Mouse (Mus musculus): ENCODE results near the gene Nfia. TPM values are rescaled to one million over a fixed set of nuclear protein-coding genes. Genes with fewer than 3 reads are reported as not detected.

Gene Nfia
- total RNA-seq, 2 experiments from 2014 or later, result 3.5 to 14.0 TPM

DNA sequence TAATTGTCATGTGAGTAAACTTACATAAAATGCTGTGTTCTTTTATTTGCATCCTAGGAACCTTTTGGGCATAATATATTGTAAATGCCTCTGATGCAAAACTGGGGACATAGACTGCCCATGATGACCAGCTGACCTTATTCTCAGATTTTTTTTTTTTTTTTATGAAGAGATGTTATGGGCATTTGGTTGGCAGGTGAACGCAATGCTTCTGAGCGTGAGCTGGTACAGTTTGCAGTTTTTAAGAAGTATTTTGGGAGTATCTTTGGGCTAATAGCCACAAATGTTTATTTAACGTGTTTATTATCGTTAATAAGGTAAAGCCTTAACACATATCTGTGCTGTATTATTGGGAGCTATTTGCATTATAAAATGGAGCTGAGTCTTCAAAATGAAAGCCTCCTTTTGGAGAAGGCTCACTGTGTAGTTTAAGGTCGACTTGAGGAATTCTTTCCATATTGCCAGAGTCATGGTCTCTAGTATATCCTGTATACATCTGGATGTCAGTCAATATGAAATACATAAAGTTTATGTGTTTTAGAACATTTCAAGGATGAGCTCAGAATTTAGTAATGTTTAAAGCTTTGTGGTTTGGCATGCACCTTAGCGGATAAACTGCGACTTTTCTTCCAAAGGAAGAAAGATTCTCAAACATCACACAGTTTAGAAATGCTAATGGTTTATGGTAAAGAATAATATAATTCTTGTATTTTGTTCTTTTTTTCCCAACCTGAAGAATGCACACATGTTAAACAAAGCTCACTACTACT is 8.3 kb downstream of the Nfia start:
- no peak for ATAC-seq (replicated peaks; ENCODE audit: poor library complexity, severe bottlenecking)

DNA sequence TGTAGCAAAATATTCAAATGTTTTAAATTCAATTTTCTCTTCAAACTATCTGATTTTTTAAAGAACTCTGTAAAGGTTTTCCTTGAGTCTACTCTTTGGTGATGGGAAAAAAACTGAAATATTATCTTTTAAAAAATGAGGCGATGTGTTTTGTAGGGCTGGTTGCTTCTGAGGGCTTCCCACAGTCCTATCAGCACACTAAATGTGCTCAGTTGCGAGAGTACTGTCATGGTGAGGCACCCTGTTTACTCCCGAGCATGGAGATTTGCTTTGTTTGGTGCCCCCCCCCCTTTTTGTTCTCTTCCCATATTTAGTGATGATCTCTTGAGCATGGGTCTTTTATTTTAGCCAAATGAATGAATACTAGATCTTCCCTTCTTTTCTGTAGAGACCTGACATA is 9.5 kb downstream of the Nfia start:
- ATAC-seq (replicated peaks; ENCODE audit: poor library complexity, severe bottlenecking), result no peak

GRCm38 (mm10) chr4:97782497-97782896 is 10.0 kb downstream of the Nfia start:
- ATAC-seq (replicated peaks; ENCODE audit: poor library complexity, severe bottlenecking), result no peak

DNA sequence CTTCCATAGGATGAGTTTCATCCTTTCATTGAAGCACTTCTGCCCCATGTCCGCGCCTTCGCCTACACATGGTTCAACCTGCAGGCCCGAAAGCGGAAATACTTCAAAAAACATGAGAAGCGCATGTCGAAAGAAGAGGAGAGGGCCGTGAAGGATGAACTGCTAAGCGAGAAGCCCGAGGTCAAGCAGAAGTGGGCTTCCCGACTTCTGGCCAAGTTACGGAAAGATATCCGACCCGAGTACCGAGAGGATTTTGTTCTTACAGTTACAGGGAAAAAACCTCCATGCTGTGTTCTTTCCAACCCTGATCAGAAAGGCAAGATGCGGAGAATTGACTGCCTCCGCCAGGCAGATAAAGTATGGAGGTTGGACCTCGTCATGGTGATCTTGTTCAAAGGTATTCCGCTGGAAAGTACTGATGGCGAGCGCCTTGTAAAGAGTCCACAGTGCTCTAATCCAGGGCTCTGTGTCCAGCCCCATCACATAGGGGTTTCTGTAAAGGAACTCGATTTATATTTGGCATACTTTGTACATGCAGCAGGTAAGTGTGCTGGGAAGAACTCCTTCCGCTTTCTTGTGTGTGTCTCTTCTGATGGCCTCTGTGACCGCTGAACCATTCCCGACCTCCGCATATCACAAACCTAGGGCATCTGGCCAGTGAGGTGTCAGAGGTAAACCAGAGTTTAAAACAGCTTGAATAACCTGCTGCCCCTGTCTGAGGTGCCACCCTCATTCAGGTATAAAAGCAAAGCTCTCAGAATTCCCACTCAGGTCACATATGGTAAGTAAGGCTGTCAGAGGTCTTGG is 10.7 kb downstream of the Nfia start:
- ATAC-seq (replicated peaks; ENCODE audit: poor library complexity, severe bottlenecking), result no peak

- ATAC-seq (replicated peaks; ENCODE audit: poor library complexity, severe bottlenecking), result no peak
Observed at GRCm38 (mm10) chr4:97784236-97784635, 11.7 kb downstream of the Nfia start.

DNA sequence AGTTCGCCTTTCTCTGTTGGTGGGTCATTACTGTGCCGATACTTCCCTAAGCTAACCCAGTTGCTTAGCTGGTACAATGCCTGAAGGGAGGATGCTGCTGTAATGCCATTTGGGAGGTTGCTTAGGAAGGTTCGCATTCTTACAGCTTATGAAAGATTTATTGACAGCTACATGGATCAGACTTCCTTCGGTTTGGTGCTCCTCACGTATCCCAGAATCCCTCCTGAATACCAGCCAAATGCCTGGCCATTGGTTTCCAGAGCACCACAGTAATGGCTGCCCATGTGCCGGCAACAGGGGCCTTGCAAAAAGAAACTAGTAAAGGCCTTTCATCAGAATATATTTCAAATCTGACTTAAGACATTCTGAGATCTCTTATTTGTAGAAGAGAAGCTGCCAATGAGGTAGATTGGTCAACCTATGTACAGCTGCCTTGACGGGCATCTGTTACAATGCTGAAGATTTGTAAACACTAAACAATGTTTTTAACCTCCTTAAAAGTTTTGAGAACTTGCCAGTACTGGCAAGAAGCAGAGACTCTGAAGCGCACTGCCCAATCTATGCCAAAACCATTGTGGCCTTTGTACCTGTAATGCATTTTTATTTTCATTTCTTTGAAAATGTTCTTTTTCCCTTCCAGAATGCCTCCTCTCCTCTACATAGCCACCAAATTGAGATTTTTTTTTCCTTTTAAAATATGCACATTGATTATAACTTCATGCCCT is 13.2 kb downstream of the Nfia start:
- no peak for ATAC-seq (replicated peaks; ENCODE audit: poor library complexity, severe bottlenecking)

- no peak for ATAC-seq (replicated peaks; ENCODE audit: poor library complexity, severe bottlenecking)
Observed at GRCm38 (mm10) chr4:97786571-97786970, 14.0 kb downstream of the Nfia start.

DNA sequence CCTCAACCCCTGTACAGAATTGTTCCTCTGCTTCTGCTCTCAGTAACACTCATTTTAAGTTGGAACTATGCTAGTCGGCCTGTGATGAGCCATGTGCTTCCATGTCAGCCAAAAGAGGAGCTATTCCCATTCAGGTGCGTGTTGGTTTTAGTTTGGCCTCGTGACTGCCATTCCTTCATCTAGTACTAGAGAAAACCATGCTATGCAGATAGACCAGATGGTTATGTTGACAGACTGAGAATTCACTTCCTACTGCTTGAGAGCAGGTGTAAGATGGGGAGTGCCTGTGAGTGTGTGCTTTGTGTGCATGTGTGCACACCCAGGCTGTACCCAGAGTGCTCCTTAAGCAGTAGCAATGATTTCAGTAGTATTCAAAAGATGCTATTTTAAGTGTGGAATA is 15.0 kb downstream of the Nfia start:
- ATAC-seq (replicated peaks; ENCODE audit: poor library complexity, severe bottlenecking), result no peak

DNA sequence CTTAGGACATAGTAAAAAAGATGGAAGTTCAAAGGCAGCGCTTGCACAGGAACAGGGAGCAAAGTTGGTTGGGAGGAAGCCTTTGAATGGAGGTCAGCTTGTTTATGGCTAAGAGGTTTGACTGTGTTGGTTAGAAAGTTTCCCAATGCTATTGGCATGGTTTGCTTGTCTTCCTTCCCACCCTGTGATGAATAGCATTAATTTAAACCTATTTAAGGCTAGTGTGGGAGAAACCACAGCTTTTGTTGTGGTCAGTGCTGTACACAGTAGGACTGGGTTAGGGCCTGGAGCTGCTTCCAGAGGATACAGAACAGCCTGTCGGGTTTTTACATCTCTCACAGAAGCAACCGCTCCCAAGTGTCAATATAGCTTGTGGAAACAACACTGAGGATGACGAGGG is 16.0 kb downstream of the Nfia start:
- ATAC-seq (replicated peaks; ENCODE audit: poor library complexity, severe bottlenecking), result no peak

DNA sequence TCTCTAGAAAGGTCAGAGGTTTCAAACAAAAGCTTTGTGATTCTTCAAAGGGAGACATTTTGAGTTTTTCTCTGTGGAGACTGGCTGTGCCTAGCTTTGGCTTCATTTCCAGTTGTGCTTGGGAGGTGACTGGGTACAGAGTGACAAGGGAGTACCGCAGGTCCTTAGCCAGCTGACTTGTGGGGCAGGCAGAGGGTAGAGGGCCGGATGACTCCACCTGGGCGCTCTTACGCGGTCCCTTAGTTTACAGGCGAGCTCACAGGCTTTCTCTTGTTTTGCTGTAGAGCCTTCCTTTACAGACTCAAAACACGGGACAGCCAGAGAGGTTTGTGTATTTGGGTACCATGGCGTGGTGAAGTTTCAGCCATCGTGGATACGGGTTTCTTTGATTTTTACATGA is 21.4 kb downstream of the Nfia start:
- ATAC-seq (replicated peaks; ENCODE audit: poor library complexity, severe bottlenecking), result no peak

GRCm38 (mm10) chr4:97794865-97795264 is 22.3 kb downstream of the Nfia start:
- no peak for ATAC-seq (replicated peaks; ENCODE audit: poor library complexity, severe bottlenecking)

DNA sequence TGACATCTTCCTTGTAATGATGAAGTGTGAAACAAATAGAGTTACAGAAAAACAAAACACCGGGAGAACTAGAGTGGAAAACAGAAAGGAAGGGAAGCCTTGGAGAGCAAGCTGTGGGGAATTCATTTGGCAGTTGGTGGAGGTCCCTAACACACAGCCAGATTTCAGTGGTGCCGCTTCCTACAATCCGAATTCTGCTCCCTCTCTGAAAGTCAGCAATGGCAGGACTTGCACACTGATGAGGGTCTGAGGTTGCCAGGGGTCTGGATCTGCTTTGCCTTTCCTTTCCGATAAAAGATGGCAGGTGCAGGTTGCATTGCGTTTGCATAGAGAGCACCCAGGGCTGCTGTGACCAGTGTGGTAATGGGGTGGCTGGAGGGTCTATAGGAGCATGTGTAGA is 23.4 kb downstream of the Nfia start:
- ATAC-seq (replicated peaks; ENCODE audit: poor library complexity, severe bottlenecking), result no peak

- ATAC-seq (replicated peaks; ENCODE audit: poor library complexity, severe bottlenecking), result no peak
Observed at GRCm38 (mm10) chr4:97796505-97796904, 24.0 kb downstream of the Nfia start.

- ATAC-seq (replicated peaks; ENCODE audit: poor library complexity, severe bottlenecking), result no peak
Observed at GRCm38 (mm10) chr4:97803791-97804190, 31.3 kb downstream of the Nfia start.

DNA sequence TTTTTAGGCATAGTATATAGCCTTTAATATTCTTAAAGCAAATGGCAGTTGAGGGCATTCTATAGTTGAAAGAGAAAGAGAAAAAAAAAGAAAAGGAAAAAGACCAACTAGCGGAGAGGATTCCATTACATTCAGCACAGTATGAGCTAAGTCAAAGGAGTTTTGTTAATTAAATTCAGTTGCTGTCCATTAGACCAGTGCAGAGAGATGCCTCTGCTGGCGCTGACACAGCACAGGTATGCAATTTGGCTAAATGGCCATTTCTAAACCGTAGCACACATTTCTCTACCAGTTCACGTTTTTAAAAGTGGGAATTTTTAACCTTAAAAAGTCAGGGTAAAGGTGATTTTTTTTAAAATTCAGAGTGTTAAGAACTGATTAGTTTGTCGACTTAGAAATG is 32.1 kb downstream of the Nfia start:
- ATAC-seq (replicated peaks; ENCODE audit: poor library complexity, severe bottlenecking), result no peak

DNA sequence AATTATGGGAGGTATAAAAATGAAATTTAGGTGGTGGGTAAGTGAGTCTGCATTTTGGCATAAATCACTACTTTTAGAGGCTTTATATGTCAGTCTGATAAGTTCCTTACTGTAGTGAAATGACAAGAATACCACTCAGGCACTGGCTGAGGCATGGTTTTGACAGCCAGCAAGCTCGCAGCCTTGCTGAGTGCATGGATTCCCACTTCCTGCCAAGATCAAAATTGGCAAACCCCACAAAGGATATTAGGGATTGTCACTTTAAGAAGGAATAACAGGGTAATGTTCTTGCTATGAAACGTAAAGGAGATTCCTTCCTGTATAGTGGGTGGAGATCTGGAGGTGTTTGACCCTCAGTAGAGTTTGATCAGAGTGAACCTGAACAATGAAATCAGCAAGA is 32.7 kb downstream of the Nfia start:
- ATAC-seq (replicated peaks; ENCODE audit: poor library complexity, severe bottlenecking), result no peak

GRCm38 (mm10) chr4:97805896-97806808 is 33.6 kb downstream of the Nfia start:
- no peak for ATAC-seq (replicated peaks; ENCODE audit: poor library complexity, severe bottlenecking)

DNA sequence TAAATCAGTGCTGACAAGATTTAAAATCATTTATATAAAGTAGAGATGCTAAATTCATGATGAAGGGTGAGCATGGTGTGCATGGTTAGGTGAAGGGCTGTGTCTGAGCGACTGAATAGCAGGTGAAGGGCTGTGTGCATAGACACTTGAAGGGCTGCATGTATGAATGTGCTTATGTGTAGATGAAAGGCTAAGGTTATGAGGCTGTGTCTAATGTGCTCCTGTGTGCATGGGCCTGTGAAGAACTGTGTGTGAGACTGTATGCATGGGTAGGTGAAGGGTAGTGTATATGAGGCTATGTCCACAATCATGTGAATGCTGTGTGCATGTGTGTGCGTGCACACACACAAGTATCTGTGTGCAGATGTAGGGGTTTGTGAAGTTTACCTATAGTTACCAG is 34.4 kb downstream of the Nfia start:
- no peak for ATAC-seq (replicated peaks; ENCODE audit: poor library complexity, severe bottlenecking)

DNA sequence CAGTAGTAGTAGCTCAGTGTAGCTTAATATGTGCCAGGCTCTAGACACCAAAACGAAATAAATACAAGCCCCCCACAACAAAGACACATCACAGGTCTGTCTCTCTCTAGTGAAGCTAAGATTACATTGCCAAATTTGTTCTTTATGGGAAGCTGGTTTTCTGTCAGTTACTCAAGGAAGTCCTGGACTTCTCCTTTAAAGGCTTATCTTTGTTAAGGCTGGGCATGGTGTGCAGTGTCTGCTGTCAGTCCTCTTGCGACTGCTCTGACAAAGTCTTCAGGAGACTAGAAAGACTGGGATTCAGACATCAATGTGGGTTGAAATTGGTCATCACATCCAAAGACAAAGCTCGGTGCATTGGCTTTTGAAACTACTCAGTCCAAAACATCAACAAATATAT is 36.4 kb downstream of the Nfia start:
- ATAC-seq (replicated peaks; ENCODE audit: poor library complexity, severe bottlenecking), result peak; percentile 66

Measured in granulocyte monocyte progenitor cell, adult 5-6 weeks (primary cell).